Mouse (Mus musculus) limb, embryonic 13.5 days (tissue): Measurements from ENCODE around the gene Gm20388. TPM values are rescaled to one million over a fixed set of nuclear protein-coding genes. Genes with fewer than 3 reads are reported as not detected.
A peak's percentile ranks its signal among the peaks of the same experiment; 100 is the strongest.

Experiments used
- ATAC-seq: fragments of 200-750 bp; cut with Nextera tagmentation; 2 replicates; pipeline ENCODE4 v1.8.0; 2017; ENCODE audit warnings: low read depth, moderate number of reproducible peaks, moderate TSS enrichment; ENCODE audit not compliant: low FRiP score
- H3K27ac ChIP-seq: fragments of 300-500 bp; sonication (generic); 2 replicates; pipeline ENCODE4 v1.5.1; 2015; ENCODE audit warnings: inconsistent platforms, mild to moderate bottlenecking, moderate library complexity
- H3K27me3 ChIP-seq: fragments of 300-500 bp; sonication (generic); 2 replicates; pipeline ENCODE4 v1.6.1; 2015; ENCODE audit warnings: mild to moderate bottlenecking, inconsistent platforms
- H3K36me3 ChIP-seq: fragments of 300-500 bp; sonication (generic); 2 replicates; pipeline ENCODE4 v1.6.1; 2015; ENCODE audit warnings: inconsistent platforms, mild to moderate bottlenecking, moderate library complexity
- H3K4me1 ChIP-seq: fragments of 300-500 bp; sonication (generic); 2 replicates; pipeline ENCODE4 v1.6.1; 2015; ENCODE audit warnings: inconsistent platforms
- H3K4me2 ChIP-seq: fragments of 300-500 bp; sonication (generic); replicated peaks from 2 replicates; pipeline ENCODE4 v1.6.1; 2015; ENCODE audit warnings: inconsistent platforms, mild to moderate bottlenecking, moderate library complexity
- H3K4me3 ChIP-seq: fragments of 300-500 bp; sonication (generic); 2 replicates; pipeline ENCODE4 v1.5.1; 2015; ENCODE audit warnings: moderate library complexity, mild to moderate bottlenecking, inconsistent platforms
- H3K9ac ChIP-seq: fragments of 300-500 bp; sonication (generic); 2 replicates; pipeline ENCODE4 v1.6.1; 2015; ENCODE audit warnings: mild to moderate bottlenecking, inconsistent platforms
- H3K9me3 ChIP-seq: fragments of 300-500 bp; sonication (generic); 2 replicates; pipeline ENCODE4 v1.6.1; 2016; ENCODE audit warnings: inconsistent platforms
- WGBS: fragments of 180-500 bp; shearing (Covaris S2); methylation state at CpG from one replicate; pipeline ENCODE4 v1.1.7; 2015; 5-methylcytosine and 5-hydroxymethylcytosine counted together
- polyA plus RNA-seq: library from polyadenylated mRNA; unstranded; fragments of >200 nt; fragmentation: Nextera tagmentation; extraction: Ambion mirVana; gene quantifications from 2 replicates; pipeline ENCODE4 v1.2.1, GENCODE M21; 2015

Gene Gm20388
- polyA plus RNA-seq, 1 experiment from 2014 or later, result 7.1 TPM

GRCm38 (mm10) chr8:121397201-121397698, 1486.6 kb downstream of the Gm20388 start:
- peaks cover 71% of the 10 kb centered on the region for H3K27me3 ChIP-seq

GRCm38 (mm10) chr8:121398081-121398480, 1487.4 kb downstream of the Gm20388 start:
- H3K27me3 ChIP-seq, result peaks cover 63% of the 10 kb centered on the region
- ATAC-seq, result no peak
- 0 out of 2 replicates have a peak overlapping the region, but pooled peaks have one; percentile 9 for H3K4me2 ChIP-seq

More at GRCm38 (mm10) chr8:121397201-121397698, 1486.6 kb downstream of the Gm20388 start:
- Histone ChIP-seq H3K9ac (no peak overlapping the region), H3K4me3 (no peak overlapping the region), H3K9me3 (no peaks in the 10 kb centered on the region), H3K36me3 (no peaks in the 10 kb centered on the region), H3K4me2 (no peak overlapping the region), H3K4me1 (peaks cover 68% of the 10 kb centered on the region), H3K27ac (no peak overlapping the region; the same call in 1 of the 2 replicates)
- ATAC-seq, result no peak
- 28% methylated on average over 10 of the region's 10 CpGs for WGBS

GRCm38 (mm10) chr8:121398724-121399123, 1488.1 kb downstream of the Gm20388 start:
- Histone ChIP-seq H3K4me1 (peaks cover 59% of the 10 kb centered on the region), H3K4me3 (no peak overlapping the region), H3K9ac (no peak overlapping the region), H3K27ac (no peak overlapping the region), H3K9me3 (no peaks in the 10 kb centered on the region), H3K36me3 (no peaks in the 10 kb centered on the region), H3K27me3 (peaks cover 58% of the 10 kb centered on the region), H3K4me2 (no peak overlapping the region)
- ATAC-seq, result no peak
- 90% methylated on average over 20 of the region's 20 CpGs for WGBS

More at GRCm38 (mm10) chr8:121398081-121398480, 1487.4 kb downstream of the Gm20388 start:
- H3K4me3 ChIP-seq, result no peak overlapping the region
- no peaks in the 10 kb centered on the region for H3K36me3 ChIP-seq
- H3K27ac ChIP-seq, result no peak overlapping the region; the same call in 1 of the 2 replicates
- no peaks in the 10 kb centered on the region for H3K9me3 ChIP-seq
- WGBS, result 31% methylated on average over 6 of the region's 6 CpGs
- peaks cover 63% of the 10 kb centered on the region for H3K4me1 ChIP-seq
- H3K9ac ChIP-seq, result peak overlapping the region; percentile 50; the same call in 1 of the 2 replicates

- H3K9ac ChIP-seq, result no peak overlapping the region
- no peak overlapping the region for H3K4me3 ChIP-seq
- no peak for ATAC-seq
- no peak overlapping the region for H3K4me2 ChIP-seq
- H3K9me3 ChIP-seq, result no peaks in the 10 kb centered on the region
- H3K27me3 ChIP-seq, result peaks cover 54% of the 10 kb centered on the region
- H3K36me3 ChIP-seq, result no peaks in the 10 kb centered on the region
- 39% methylated on average over 3 of the region's 3 CpGs for WGBS
- H3K27ac ChIP-seq, result no peak overlapping the region
- peaks cover 57% of the 10 kb centered on the region for H3K4me1 ChIP-seq
These were observed 1488.5 kb downstream of the Gm20388 start for GRCm38 (mm10) chr8:121399173-121399572.

- Histone ChIP-seq H3K9me3 (no peaks in the 10 kb centered on the region), H3K4me1 (peaks cover 45% of the 10 kb centered on the region), H3K27ac (no peak overlapping the region), H3K36me3 (no peaks in the 10 kb centered on the region), H3K4me2 (no peak overlapping the region), H3K27me3 (peaks cover 44% of the 10 kb centered on the region), H3K4me3 (no peak overlapping the region), H3K9ac (no peak overlapping the region)
- no peak for ATAC-seq
- 27% methylated on average over 9 of the region's 9 CpGs for WGBS
These were observed 1489.9 kb downstream of the Gm20388 start for GRCm38 (mm10) chr8:121400581-121400980.

- no peaks in the 10 kb centered on the region for H3K36me3 ChIP-seq
- H3K27ac ChIP-seq, result no peak overlapping the region
- no peak overlapping the region for H3K4me2 ChIP-seq
- ATAC-seq, result no peak
- WGBS, result 80% methylated on average over 6 of the region's 6 CpGs
- H3K9me3 ChIP-seq, result no peaks in the 10 kb centered on the region
- no peak overlapping the region for H3K4me3 ChIP-seq
- 0 out of 2 replicates have a peak, but pooled peaks cover 14% of the 10 kb centered on the region for H3K4me1 ChIP-seq
- peaks cover 14% of the 10 kb centered on the region for H3K27me3 ChIP-seq
- H3K9ac ChIP-seq, result no peak overlapping the region
These were observed 1493.2 kb downstream of the Gm20388 start for GRCm38 (mm10) chr8:121403821-121404220.

- no peaks in the 10 kb centered on the region for H3K36me3 ChIP-seq
- peaks cover 14% of the 10 kb centered on the region for H3K4me1 ChIP-seq
- H3K4me2 ChIP-seq, result no peak overlapping the region
- no peak overlapping the region for H3K4me3 ChIP-seq
- H3K27me3 ChIP-seq, result no peaks in the 10 kb centered on the region
- no peak overlapping the region for H3K9ac ChIP-seq
- ATAC-seq, result no peak
- H3K27ac ChIP-seq, result no peak overlapping the region
- WGBS, result 43% methylated on average over 6 of the region's 6 CpGs
- H3K9me3 ChIP-seq, result peaks cover 7% of the 10 kb centered on the region; the same call in 1 of the 2 replicates
These were observed 1507.4 kb downstream of the Gm20388 start for GRCm38 (mm10) chr8:121418081-121418480.

- no peak overlapping the region for H3K9ac ChIP-seq
- 88% methylated on average over 2 of the region's 2 CpGs for WGBS
These were observed 1508.9 kb downstream of the Gm20388 start for GRCm38 (mm10) chr8:121419551-121419950.

GRCm38 (mm10) chr8:121421009-121421408, 1510.4 kb downstream of the Gm20388 start:
- ATAC-seq, result 0 out of 2 replicates have a peak, but pooled peaks have one; percentile 29
- 77% methylated on average over 5 of the region's 5 CpGs for WGBS

More at GRCm38 (mm10) chr8:121419551-121419950, 1508.9 kb downstream of the Gm20388 start:
- Histone ChIP-seq H3K9me3 (peaks cover 7% of the 10 kb centered on the region; the same call in 1 of the 2 replicates), H3K27me3 (no peaks in the 10 kb centered on the region), H3K4me2 (no peak overlapping the region), H3K4me3 (no peak overlapping the region), H3K27ac (no peak overlapping the region), H3K36me3 (no peaks in the 10 kb centered on the region), H3K4me1 (peaks cover 14% of the 10 kb centered on the region)
- no peak for ATAC-seq

GRCm38 (mm10) chr8:121424080-121424479, 1513.4 kb downstream of the Gm20388 start:
- Histone ChIP-seq H3K4me1 (peaks cover 10% of the 10 kb centered on the region), H3K9me3 (peaks cover 7% of the 10 kb centered on the region; the same call in 1 of the 2 replicates), H3K4me2 (no peak overlapping the region), H3K4me3 (no peak overlapping the region), H3K27me3 (no peaks in the 10 kb centered on the region), H3K27ac (no peak overlapping the region), H3K36me3 (no peaks in the 10 kb centered on the region), H3K9ac (no peak overlapping the region)
- ATAC-seq, result no peak
- WGBS, result 89% methylated on average over 10 of the region's 10 CpGs

More at GRCm38 (mm10) chr8:121421009-121421408, 1510.4 kb downstream of the Gm20388 start:
- H3K36me3 ChIP-seq, result no peaks in the 10 kb centered on the region
- H3K4me1 ChIP-seq, result peaks cover 17% of the 10 kb centered on the region
- no peak overlapping the region for H3K4me3 ChIP-seq
- H3K9me3 ChIP-seq, result peaks cover 7% of the 10 kb centered on the region; the same call in 1 of the 2 replicates
- no peak overlapping the region for H3K9ac ChIP-seq
- H3K4me2 ChIP-seq, result no peak overlapping the region
- H3K27ac ChIP-seq, result peak overlapping the region; percentile 15; the same call in 1 of the 2 replicates
- no peaks in the 10 kb centered on the region for H3K27me3 ChIP-seq

GRCm38 (mm10) chr8:121424600-121424999, 1514.0 kb downstream of the Gm20388 start:
- no peak overlapping the region for H3K4me3 ChIP-seq
- WGBS, result 87% methylated on average over 14 of the region's 14 CpGs
- H3K9me3 ChIP-seq, result peaks cover 7% of the 10 kb centered on the region; the same call in 1 of the 2 replicates
- H3K9ac ChIP-seq, result no peak overlapping the region
- H3K36me3 ChIP-seq, result no peaks in the 10 kb centered on the region
- H3K27ac ChIP-seq, result no peak overlapping the region
- no peak for ATAC-seq
- H3K27me3 ChIP-seq, result no peaks in the 10 kb centered on the region
- peaks cover 10% of the 10 kb centered on the region for H3K4me1 ChIP-seq
- H3K4me2 ChIP-seq, result no peak overlapping the region

GRCm38 (mm10) chr8:121431499-121431898, 1520.9 kb downstream of the Gm20388 start:
- no peak overlapping the region for H3K9ac ChIP-seq
- no peaks in the 10 kb centered on the region for H3K36me3 ChIP-seq
- no peaks in the 10 kb centered on the region for H3K9me3 ChIP-seq
- no peak overlapping the region for H3K4me2 ChIP-seq
- H3K27me3 ChIP-seq, result peaks cover 10% of the 10 kb centered on the region
- whole genome bisulfite sequencing, result 72% methylated on average over 8 of the region's 8 CpGs
- H3K4me3 ChIP-seq, result no peak overlapping the region
- peak overlapping the region; percentile 40; the same call in 1 of the 2 replicates for H3K27ac ChIP-seq
- ATAC-seq, result peak; percentile 39; the same call in 1 of the 2 replicates
- H3K4me1 ChIP-seq, result peaks cover 31% of the 10 kb centered on the region
